Mouse (Mus musculus) embryonic facial prominence, embryonic 14.5 days (tissue): ENCODE results near the gene Ovca2. TPM values are rescaled to one million over a fixed set of nuclear protein-coding genes. Genes with fewer than 3 reads are reported as not detected.
A peak's percentile ranks its signal among the peaks of the same experiment; 100 is the strongest.

ENCODE experiments used
- ATAC-seq: fragments of 200-750 bp; cut with Nextera tagmentation; 2 replicates; pipeline ENCODE4 v1.8.0; 2017; ENCODE audit warnings: low read depth, moderate number of reproducible peaks, moderate TSS enrichment
- DNase-seq: peaks from one replicate; pipeline ENCODE4 v3.0.0-alpha.2; 2015; ENCODE audit warnings: low spot score
- H3K27ac ChIP-seq: fragments of 300-500 bp; sonication (generic); replicated peaks from 2 replicates; pipeline ENCODE4 v1.5.1; 2014; ENCODE audit warnings: low read depth, mild to moderate bottlenecking, low read length, moderate library complexity
- H3K27me3 ChIP-seq: fragments of 300-500 bp; sonication (generic); replicated peaks from 2 replicates; pipeline ENCODE4 v1.6.1; 2014; ENCODE audit warnings: low read length; ENCODE audit not compliant: control insufficient read depth, insufficient read depth
- H3K36me3 ChIP-seq: fragments of 300-500 bp; sonication (generic); 2 replicates; pipeline ENCODE4 v1.6.1; 2014; ENCODE audit warnings: low read length, mixed read lengths; ENCODE audit not compliant: control insufficient read depth, insufficient read depth
- H3K4me1 ChIP-seq: fragments of 300-500 bp; sonication (generic); 2 replicates; pipeline ENCODE4 v1.6.1; 2014; ENCODE audit warnings: antibody characterized with exemption, low read length; ENCODE audit not compliant: control insufficient read depth, insufficient read depth
- H3K4me2 ChIP-seq: fragments of 300-500 bp; sonication (generic); 2 replicates; pipeline ENCODE4 v1.6.1; 2014; ENCODE audit warnings: low read depth, mild to moderate bottlenecking, low read length, moderate library complexity, mixed read lengths
- H3K4me3 ChIP-seq: fragments of 300-500 bp; sonication (generic); 2 replicates; pipeline ENCODE4 v1.5.1; 2014; ENCODE audit warnings: low read depth, mild to moderate bottlenecking, low read length
- H3K9ac ChIP-seq: fragments of 300-500 bp; sonication (generic); 2 replicates; pipeline ENCODE4 v1.6.1; 2014; ENCODE audit warnings: low read depth, mild to moderate bottlenecking, low read length, moderate library complexity, mixed read lengths
- H3K9me3 ChIP-seq: fragments of 300-500 bp; sonication (generic); 2 replicates; pipeline ENCODE4 v1.6.1; 2016; ENCODE audit warnings: low read length; ENCODE audit not compliant: control insufficient read depth
- WGBS: fragments of 180-500 bp; shearing (Covaris S2); extraction: QIAGEN DNeasy Blood & Tissue Kit; methylation state at CpG from one replicate; pipeline ENCODE4 v1.1.7; 2014; 5-methylcytosine and 5-hydroxymethylcytosine counted together
- polyA plus RNA-seq: library from polyadenylated mRNA; unstranded; fragments of >200 nt; fragmentation: Nextera tagmentation; extraction: Ambion mirVana; gene quantifications from 2 replicates; pipeline ENCODE4 v1.2.1, GENCODE M21; 2014

Gene Ovca2
- polyA plus RNA-seq, 1 experiment from 2014 or later: 23.1 TPM

- ATAC-seq: peak; percentile 58
- 20% methylated on average over 13 of the region's 13 CpGs for WGBS
- no peak overlapping the region for H3K27ac ChIP-seq
- H3K27me3 ChIP-seq: peaks cover 50% of the 10 kb centered on the region
- peaks cover 20% of the 10 kb centered on the region for H3K4me1 ChIP-seq
- no peaks in the 10 kb centered on the region for H3K36me3 ChIP-seq
- peak overlapping the region; percentile 47; the same call in 1 of the 2 replicates for H3K9ac ChIP-seq
- peak overlapping the region; percentile 50 for H3K4me3 ChIP-seq
- peak overlapping the region; percentile 90 for H3K4me2 ChIP-seq
- DNase-seq: peak; percentile 89
- no peaks in the 10 kb centered on the region for H3K9me3 ChIP-seq
Measured at GRCm38 (mm10) chr11:75192336-75193214, 13.9 kb upstream of the Ovca2 start.

GRCm38 (mm10) chr11:75191841-75192240 is 13.2 kb upstream of the Ovca2 start:
- Histone ChIP-seq H3K4me1 (peaks cover 20% of the 10 kb centered on the region), H3K27me3 (peaks cover 44% of the 10 kb centered on the region)

GRCm38 (mm10) chr11:75190905-75191441 is 12.3 kb upstream of the Ovca2 start, which contains the start of gene Dph1:
Dph1 (minus strand) TSS chr11:75191241.
- H3K9me3 ChIP-seq: no peaks in the 10 kb centered on the region
- H3K27ac ChIP-seq: 0 out of 2 replicates have a peak within 1 kb of the TSS, but pooled peaks have one; percentile 22
- H3K36me3 ChIP-seq: no peaks in the 10 kb centered on the region
- 51% methylated on average over 5 of the region's 5 CpGs for WGBS
- peak within 1 kb of the TSS; percentile 64 for H3K9ac ChIP-seq
- peaks cover 36% of the 10 kb centered on the region for H3K27me3 ChIP-seq
- peaks cover 20% of the 10 kb centered on the region for H3K4me1 ChIP-seq
- peak within 1 kb of the TSS; percentile 70 for H3K4me3 ChIP-seq
- no peak for DNase-seq
- H3K4me2 ChIP-seq: peak within 1 kb of the TSS; percentile 87
- ATAC-seq: no peak

More at GRCm38 (mm10) chr11:75191841-75192240, 13.2 kb upstream of the Ovca2 start:
- no peak overlapping the region for H3K27ac ChIP-seq
- no peak overlapping the region for H3K9ac ChIP-seq
- H3K36me3 ChIP-seq: no peaks in the 10 kb centered on the region
- H3K4me3 ChIP-seq: no peak overlapping the region
- ATAC-seq: no peak
- no peak for DNase-seq
- no peaks in the 10 kb centered on the region for H3K9me3 ChIP-seq
- no peak overlapping the region for H3K4me2 ChIP-seq
- 46% methylated on average over 6 of the region's 6 CpGs for WGBS

- H3K4me1 ChIP-seq: peaks cover 20% of the 10 kb centered on the region
- WGBS: 0% methylated on average over 21 of the region's 24 CpGs
Measured at GRCm38 (mm10) chr11:75190371-75190724, 11.7 kb upstream of the Ovca2 start.

GRCm38 (mm10) chr11:75189713-75190370 is 11.2 kb upstream of the Ovca2 start:
- peaks cover 15% of the 10 kb centered on the region for H3K4me1 ChIP-seq
- ATAC-seq (peak; percentile 9; the same call in 1 of the 2 replicates), DNase-seq (no peak)
- H3K27me3 ChIP-seq: peaks cover 24% of the 10 kb centered on the region
- no peaks in the 10 kb centered on the region for H3K9me3 ChIP-seq
- no peak overlapping the region for H3K27ac ChIP-seq
- H3K9ac ChIP-seq: peak overlapping the region; percentile 64
- peak overlapping the region; percentile 87 for H3K4me2 ChIP-seq
- H3K36me3 ChIP-seq: no peaks in the 10 kb centered on the region
- WGBS: 0% methylated on average over 22 of the region's 22 CpGs
- H3K4me3 ChIP-seq: peak overlapping the region; percentile 70

More at GRCm38 (mm10) chr11:75190371-75190724, 11.7 kb upstream of the Ovca2 start:
- ATAC-seq (peak; percentile 87), DNase-seq (peak; percentile 95)
- peak overlapping the region; percentile 70 for H3K4me3 ChIP-seq
- H3K27me3 ChIP-seq: peaks cover 29% of the 10 kb centered on the region
- H3K36me3 ChIP-seq: no peaks in the 10 kb centered on the region
- H3K9me3 ChIP-seq: no peaks in the 10 kb centered on the region
- peak overlapping the region; percentile 87 for H3K4me2 ChIP-seq
- H3K9ac ChIP-seq: peak overlapping the region; percentile 64
- H3K27ac ChIP-seq: 0 out of 2 replicates have a peak overlapping the region, but pooled peaks have one; percentile 22

GRCm38 (mm10) chr11:75184986-75185385 is 6.4 kb upstream of the Ovca2 start:
- H3K36me3 ChIP-seq: peaks cover 23% of the 10 kb centered on the region; the same call in 1 of the 2 replicates
- WGBS: 49% methylated on average over 2 of the region's 2 CpGs
- H3K4me3 ChIP-seq: no peak overlapping the region
- H3K4me2 ChIP-seq: no peak overlapping the region
- no peaks in the 10 kb centered on the region for H3K9me3 ChIP-seq
- no peak for DNase-seq
- peaks cover 6% of the 10 kb centered on the region; the same call in 1 of the 2 replicates for H3K4me1 ChIP-seq
- H3K27me3 ChIP-seq: no peaks in the 10 kb centered on the region
- no peak for ATAC-seq
- H3K9ac ChIP-seq: no peak overlapping the region
- H3K27ac ChIP-seq: no peak overlapping the region

GRCm38 (mm10) chr11:75184573-75184972 is 5.9 kb upstream of the Ovca2 start:
- Histone ChIP-seq H3K9me3 (no peaks in the 10 kb centered on the region), H3K4me3 (no peak overlapping the region), H3K36me3 (peaks cover 23% of the 10 kb centered on the region; the same call in 1 of the 2 replicates), H3K4me1 (peaks cover 4% of the 10 kb centered on the region; the same call in 1 of the 2 replicates), H3K27ac (no peak overlapping the region), H3K27me3 (no peaks in the 10 kb centered on the region), H3K4me2 (no peak overlapping the region), H3K9ac (no peak overlapping the region)
- ATAC-seq (no peak), DNase-seq (no peak)
- 76% methylated on average over 5 of the region's 5 CpGs for WGBS

- ATAC-seq (no peak), DNase-seq (no peak)
- H3K27ac ChIP-seq: no peak overlapping the region
- peaks cover 23% of the 10 kb centered on the region; the same call in 1 of the 2 replicates for H3K36me3 ChIP-seq
- WGBS: 63% methylated on average over 2 of the region's 2 CpGs
- H3K9ac ChIP-seq: no peak overlapping the region
- H3K27me3 ChIP-seq: no peaks in the 10 kb centered on the region
- H3K4me1 ChIP-seq: no peaks in the 10 kb centered on the region
- no peak overlapping the region for H3K4me3 ChIP-seq
- H3K9me3 ChIP-seq: no peaks in the 10 kb centered on the region
- no peak overlapping the region for H3K4me2 ChIP-seq
Measured at GRCm38 (mm10) chr11:75183917-75184570, 5.4 kb upstream of the Ovca2 start.
